Mouse (Mus musculus) forebrain, embryonic 14.5 days (tissue): ENCODE measurements at regions not wholly inside any gene's neighbourhood (a gene's known extent, or its start where the extent isn't known, plus 50 kb on each side); places are given as distances from the start of the nearest gene placed in this dataset.
"Not testable (repeated sequence)": the region's sequence is repeated elsewhere in the genome, so short reads cannot be mapped to it uniquely, and the experiment has no call there.

Experiments
- ATAC-seq: fragments of 200-750 bp; cut with Nextera tagmentation; 2 replicates; pipeline ENCODE4 v1.8.0; 2017; ENCODE audit warnings: mild to moderate bottlenecking, moderate library complexity
- DNase-seq: peaks from one replicate; pipeline ENCODE4 v3.0.0-alpha.2; 2015; ENCODE audit warnings: low spot score
- H3K27ac ChIP-seq: fragments of 300-500 bp; sonication (generic); 2 replicates; pipeline ENCODE4 v1.5.1; 2014; ENCODE audit warnings: low read depth, mild to moderate bottlenecking, control low read depth, low read length, moderate library complexity
- H3K27me3 ChIP-seq: fragments of 300-500 bp; sonication (generic); replicated peaks from 2 replicates; pipeline ENCODE4 v1.6.1; 2014; ENCODE audit warnings: low read length, control low read depth, mixed read lengths; ENCODE audit not compliant: control insufficient read depth, insufficient read depth
- H3K36me3 ChIP-seq: fragments of 300-500 bp; sonication (generic); 2 replicates; pipeline ENCODE4 v1.6.1; 2014; ENCODE audit warnings: low read length, control low read depth; ENCODE audit not compliant: control insufficient read depth, insufficient read depth
- H3K4me1 ChIP-seq: fragments of 300-500 bp; sonication (generic); 2 replicates; pipeline ENCODE4 v1.6.1; 2014; ENCODE audit warnings: antibody characterized with exemption, low read length, control low read depth; ENCODE audit not compliant: control insufficient read depth, insufficient read depth
- H3K4me2 ChIP-seq: fragments of 300-500 bp; sonication (generic); 2 replicates; pipeline ENCODE4 v1.6.1; 2014; ENCODE audit warnings: mild to moderate bottlenecking, control low read depth, low read length
- H3K4me3 ChIP-seq: fragments of 300-500 bp; sonication (generic); 2 replicates; pipeline ENCODE4 v1.5.1; 2014; ENCODE audit warnings: low read depth, low read length, control low read depth
- H3K9ac ChIP-seq: fragments of 300-500 bp; sonication (generic); 2 replicates; pipeline ENCODE4 v1.6.1; 2014; ENCODE audit warnings: mild to moderate bottlenecking, low read length, control low read depth, moderate library complexity
- H3K9me3 ChIP-seq: fragments of 300-500 bp; sonication (generic); replicated peaks from 2 replicates; pipeline ENCODE4 v1.6.1; 2016; ENCODE audit warnings: low read length, control low read depth, mixed read lengths; ENCODE audit not compliant: control insufficient read depth
- WGBS: fragments of 180-500 bp; shearing (Covaris S2); extraction: QIAGEN DNeasy Blood & Tissue Kit; methylation state at CpG from one replicate; pipeline ENCODE4 v1.1.7; 2014; 5-methylcytosine and 5-hydroxymethylcytosine counted together

DNA sequence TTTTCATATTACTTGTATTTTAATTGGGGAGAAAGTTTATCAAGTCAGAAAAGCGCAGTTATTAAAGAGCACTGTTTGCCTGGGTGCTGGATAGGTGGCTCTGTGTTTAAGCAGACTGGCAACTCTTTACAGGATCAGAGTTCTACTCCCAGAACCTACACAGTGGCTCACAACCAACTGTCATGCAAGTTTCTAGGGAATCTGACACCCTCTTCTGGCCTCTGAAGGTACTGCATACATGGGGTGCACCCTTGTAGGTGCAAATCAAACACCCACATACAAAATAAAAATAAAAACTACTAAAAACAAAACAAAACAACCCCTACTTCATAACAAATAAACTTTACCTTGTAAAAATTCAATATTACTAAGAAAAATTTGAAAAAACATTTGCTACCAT lies 93.0 kb upstream of the Palmd start:
- Histone ChIP-seq H3K9ac (no peak overlapping the region), H3K9me3 (no peaks in the 10 kb centered on the region), H3K36me3 (no peaks in the 10 kb centered on the region), H3K27ac (no peak overlapping the region), H3K27me3 (no peaks in the 10 kb centered on the region), H3K4me3 (no peak overlapping the region), H3K4me1 (no peaks in the 10 kb centered on the region), H3K4me2 (no peak overlapping the region)
- 74% methylated on average over 1 of the region's 1 CpGs for WGBS
- ATAC-seq = peak; percentile 62
- no peak for DNase-seq

DNA sequence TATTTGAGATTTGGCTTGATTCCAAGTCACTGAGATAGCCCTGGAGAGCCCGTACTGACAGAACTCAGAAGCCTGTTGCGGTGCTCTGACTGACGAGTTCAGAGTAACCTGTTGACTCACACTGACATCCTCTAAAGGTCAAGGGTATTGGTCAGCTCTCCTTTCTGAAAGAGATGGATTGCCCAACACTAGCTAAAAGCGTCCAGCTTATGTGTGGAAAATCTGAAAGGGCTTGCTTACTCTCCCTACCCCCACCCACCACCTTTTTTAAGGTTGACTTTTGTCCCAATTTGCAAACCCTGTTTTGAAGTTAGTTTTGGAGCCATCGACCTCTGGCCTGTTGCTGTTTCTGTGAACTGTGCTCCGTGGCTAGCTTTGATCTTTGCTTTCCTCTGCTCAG lies 92.4 kb upstream of the Palmd start:
- no peak overlapping the region for H3K4me2 ChIP-seq
- no peak overlapping the region for H3K27ac ChIP-seq
- ATAC-seq = no peak
- no peaks in the 10 kb centered on the region for H3K9me3 ChIP-seq
- H3K9ac ChIP-seq = no peak overlapping the region
- no peaks in the 10 kb centered on the region for H3K27me3 ChIP-seq
- no peak for DNase-seq
- no peaks in the 10 kb centered on the region for H3K36me3 ChIP-seq
- WGBS = 77% methylated on average over 6 of the region's 6 CpGs
- no peaks in the 10 kb centered on the region for H3K4me1 ChIP-seq
- no peak overlapping the region for H3K4me3 ChIP-seq

DNA sequence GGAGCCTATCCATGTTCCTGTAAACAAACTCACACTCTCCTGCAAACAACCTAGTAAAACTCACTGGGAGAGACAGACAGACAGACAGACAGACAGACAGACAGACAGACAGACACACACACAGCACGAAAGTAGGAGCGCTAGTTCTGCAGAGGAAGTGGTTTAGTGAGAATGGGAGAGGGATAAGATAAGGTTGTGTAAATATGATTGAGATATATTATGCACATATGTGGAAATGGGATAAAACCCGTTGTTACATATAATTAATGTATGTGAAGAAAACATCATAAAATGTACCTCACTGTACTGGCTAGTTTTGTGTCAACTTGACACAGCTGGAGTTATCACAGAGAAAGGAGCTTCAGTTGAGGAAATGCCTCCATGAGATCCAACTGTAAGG lies 85.9 kb upstream of the Palmd start:
- not testable (repeated sequence) for H3K27ac ChIP-seq

DNA sequence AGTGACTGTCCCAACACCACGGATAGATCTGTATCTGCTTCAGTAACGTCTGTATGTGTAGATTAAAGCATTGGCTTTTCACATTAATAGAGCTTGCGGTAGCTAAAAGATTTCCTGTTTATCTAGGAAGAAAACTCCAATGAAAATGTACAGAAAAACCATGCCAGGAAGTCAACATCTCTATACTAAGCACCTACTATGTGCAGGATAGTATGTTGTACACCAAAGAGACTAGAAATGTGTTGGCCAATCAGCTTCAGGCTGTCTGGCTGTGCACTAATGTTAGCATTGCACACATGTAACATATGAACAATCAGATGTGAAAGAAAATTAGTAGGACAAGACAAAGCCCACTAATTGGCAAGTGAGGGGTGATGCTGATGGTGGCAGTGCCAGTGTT lies 82.6 kb upstream of the Palmd start:
- Histone ChIP-seq H3K27me3 (no peaks in the 10 kb centered on the region), H3K27ac (no peak overlapping the region), H3K36me3 (no peaks in the 10 kb centered on the region), H3K9me3 (no peaks in the 10 kb centered on the region), H3K4me1 (no peaks in the 10 kb centered on the region), H3K4me3 (no peak overlapping the region), H3K9ac (no peak overlapping the region), H3K4me2 (no peak overlapping the region)
- 90% methylated on average over 3 of the region's 3 CpGs for WGBS
- ATAC-seq (no peak), DNase-seq (no peak)

More for the DNA sequence above, 85.9 kb upstream of the Palmd start:
- not testable (repeated sequence) for H3K9me3 ChIP-seq, DNase-seq, H3K4me1 ChIP-seq, H3K9ac ChIP-seq, H3K4me3 ChIP-seq, H3K36me3 ChIP-seq, ATAC-seq, H3K27me3 ChIP-seq, H3K4me2 ChIP-seq
- WGBS = 92% methylated on average over 3 of the region's 3 CpGs

DNA sequence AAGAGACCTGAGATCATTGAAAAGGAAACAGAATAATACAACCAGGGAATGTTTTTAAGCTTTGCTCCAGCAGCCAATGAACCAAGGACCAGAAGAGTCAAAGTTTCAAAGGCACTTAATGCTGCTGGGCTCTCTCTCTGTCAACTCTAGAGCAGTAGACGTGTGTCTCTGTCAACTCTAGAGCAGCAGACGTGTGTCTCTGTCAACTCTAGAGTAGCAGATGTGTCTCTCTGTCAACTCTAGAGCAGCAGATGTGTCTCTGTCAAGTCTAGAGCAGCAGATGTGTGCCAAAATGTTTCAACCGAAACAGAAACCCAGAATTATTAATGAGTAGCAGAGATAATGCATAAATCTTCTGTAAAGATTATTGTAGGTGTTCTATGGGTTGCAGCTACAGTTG lies 82.1 kb upstream of the Palmd start:
- no peak overlapping the region for H3K27ac ChIP-seq
- H3K36me3 ChIP-seq = no peaks in the 10 kb centered on the region
- WGBS = 72% methylated on average over 3 of the region's 3 CpGs
- no peak overlapping the region for H3K4me2 ChIP-seq
- H3K4me3 ChIP-seq = no peak overlapping the region
- no peaks in the 10 kb centered on the region for H3K9me3 ChIP-seq
- no peak overlapping the region for H3K9ac ChIP-seq
- no peaks in the 10 kb centered on the region for H3K4me1 ChIP-seq
- H3K27me3 ChIP-seq = no peaks in the 10 kb centered on the region
- ATAC-seq (no peak), DNase-seq (no peak)

DNA sequence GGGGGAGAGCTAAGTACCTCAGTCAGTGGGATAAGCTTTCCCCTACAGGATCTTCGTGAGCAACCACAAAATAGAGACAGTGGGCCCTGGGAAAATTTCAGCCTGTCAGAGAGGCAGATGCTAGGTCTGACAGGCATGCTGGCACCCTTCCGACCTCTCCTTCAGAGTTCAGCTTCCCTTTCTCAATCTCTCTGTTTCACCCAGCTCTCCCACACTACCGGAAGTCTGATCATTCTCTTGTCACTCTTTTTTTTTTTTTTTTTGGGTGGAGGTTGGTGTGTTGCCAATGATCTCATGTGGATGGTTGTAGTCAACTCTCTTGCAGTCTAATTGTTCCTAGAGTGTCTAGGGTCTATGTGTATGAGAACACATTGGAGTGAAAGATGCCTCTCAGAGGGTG lies 80.6 kb upstream of the Palmd start:
- WGBS = 73% methylated on average over 3 of the region's 3 CpGs
- no peaks in the 10 kb centered on the region for H3K4me1 ChIP-seq
- no peak for DNase-seq

DNA sequence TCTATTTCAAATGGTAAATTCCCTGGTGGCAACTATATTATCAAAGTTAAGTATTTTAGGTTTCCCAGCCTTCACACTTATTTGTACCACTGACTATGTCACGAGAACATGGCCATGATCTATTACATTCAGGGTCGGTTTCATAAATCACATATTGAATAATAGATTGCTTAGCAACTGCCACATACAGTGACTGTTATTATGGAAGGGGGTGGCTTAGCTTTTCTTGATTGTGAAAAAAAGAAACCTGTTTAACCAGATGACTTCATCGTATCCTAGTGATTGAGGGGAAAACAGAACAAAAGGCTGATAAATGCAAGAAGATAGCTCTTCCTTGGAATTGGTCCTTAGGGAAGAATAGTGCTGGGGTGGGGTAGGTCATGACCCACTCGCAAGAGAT lies 76.0 kb upstream of the Palmd start:
- WGBS = 83% methylated on average over 4 of the region's 4 CpGs

More for the DNA sequence above, 80.6 kb upstream of the Palmd start:
- H3K4me2 ChIP-seq = no peak overlapping the region
- H3K9ac ChIP-seq = no peak overlapping the region
- no peak overlapping the region for H3K27ac ChIP-seq
- H3K4me3 ChIP-seq = no peak overlapping the region
- no peaks in the 10 kb centered on the region for H3K36me3 ChIP-seq
- H3K9me3 ChIP-seq = no peaks in the 10 kb centered on the region
- no peaks in the 10 kb centered on the region for H3K27me3 ChIP-seq
- no peak for ATAC-seq

DNA sequence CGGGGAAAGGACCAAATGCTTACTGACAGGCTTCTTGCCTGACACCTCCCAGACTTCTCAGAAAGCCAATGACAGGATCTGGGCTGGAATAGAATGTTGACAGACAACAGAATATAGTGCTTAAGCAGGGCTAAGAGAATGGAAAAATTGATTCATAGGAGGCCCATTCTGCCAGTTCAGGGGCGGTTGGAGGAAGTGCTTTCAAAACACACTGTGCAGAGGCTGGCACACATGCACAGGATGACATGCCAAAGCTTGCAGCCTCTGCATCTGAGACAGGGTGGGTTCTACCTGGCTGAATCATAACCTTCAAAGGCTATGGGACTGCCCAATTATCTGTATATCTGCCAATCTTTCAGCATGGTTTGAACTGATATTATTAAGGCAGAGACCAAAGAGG lies 75.5 kb upstream of the Palmd start:
- Histone ChIP-seq H3K4me3 (no peak overlapping the region), H3K4me1 (no peaks in the 10 kb centered on the region), H3K27me3 (no peaks in the 10 kb centered on the region), H3K9me3 (no peaks in the 10 kb centered on the region), H3K9ac (no peak overlapping the region), H3K4me2 (no peak overlapping the region), H3K36me3 (no peaks in the 10 kb centered on the region), H3K27ac (no peak overlapping the region)
- 83% methylated on average over 2 of the region's 2 CpGs for WGBS
- ATAC-seq (no peak), DNase-seq (no peak)

More for the DNA sequence above, 76.0 kb upstream of the Palmd start:
- ATAC-seq = no peak
- Histone ChIP-seq H3K9ac (no peak overlapping the region), H3K27ac (no peak overlapping the region), H3K4me1 (no peaks in the 10 kb centered on the region), H3K9me3 (no peaks in the 10 kb centered on the region), H3K4me3 (no peak overlapping the region), H3K36me3 (no peaks in the 10 kb centered on the region), H3K4me2 (no peak overlapping the region), H3K27me3 (no peaks in the 10 kb centered on the region)
- DNase-seq = no peak

DNA sequence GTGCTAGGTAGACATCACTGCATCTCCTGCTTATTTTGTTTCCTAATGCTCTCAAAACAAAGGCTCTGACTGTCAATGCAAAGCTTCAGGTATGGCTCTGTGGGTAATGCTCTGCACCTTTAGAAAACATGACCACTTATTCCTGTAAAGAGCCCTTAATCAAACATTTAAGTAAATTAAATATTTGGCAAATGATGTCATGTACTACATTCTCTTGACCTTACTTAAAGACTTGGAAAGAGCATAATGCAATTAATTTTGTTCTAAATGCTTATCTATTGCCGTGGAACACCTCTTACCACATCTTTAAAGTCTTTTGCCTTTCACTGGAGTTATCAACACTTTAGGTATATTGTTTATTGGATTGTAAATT lies 70.1 kb upstream of the Palmd start:
- Histone ChIP-seq H3K9me3 (no peaks in the 10 kb centered on the region), H3K4me2 (no peak overlapping the region), H3K27me3 (no peaks in the 10 kb centered on the region), H3K36me3 (no peaks in the 10 kb centered on the region), H3K4me3 (no peak overlapping the region), H3K4me1 (no peaks in the 10 kb centered on the region), H3K9ac (no peak overlapping the region), H3K27ac (no peak overlapping the region)
- ATAC-seq (no peak), DNase-seq (no peak)
- WGBS = 98% methylated on average over 1 of the region's 1 CpGs
